Mouse (Mus musculus): Measurements from ENCODE around the gene Taco1. TPM values are rescaled to one million over a fixed set of nuclear protein-coding genes. Genes with fewer than 3 reads are reported as not detected.
"Not testable (repeated sequence)": the region's sequence is repeated elsewhere in the genome, so short reads cannot be mapped to it uniquely, and the experiment has no call there.

The Taco1 gene
- polyA plus RNA-seq, 1 experiment from 2014 or later: 10.3 TPM

DNA sequence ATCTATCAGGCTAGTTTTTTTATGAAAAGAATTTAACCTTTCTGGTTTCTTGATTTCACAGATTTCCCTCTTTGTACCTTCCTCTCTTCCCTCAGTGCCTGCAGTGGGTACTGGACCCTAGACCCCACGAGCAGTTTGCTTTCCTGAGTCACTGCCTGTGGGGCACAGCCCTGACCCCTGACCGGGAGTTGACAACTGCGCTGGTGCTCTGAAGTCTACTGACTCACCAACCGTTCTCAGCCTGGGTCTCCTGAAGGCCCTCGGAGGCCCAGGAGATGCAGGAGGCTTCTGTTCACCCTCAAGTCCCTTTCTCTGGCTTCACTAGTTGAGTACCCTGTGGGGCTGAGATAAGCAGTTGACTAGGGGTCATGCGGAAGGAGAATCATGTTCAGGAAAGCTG is 10.5 kb upstream of the Taco1 start:
- H3K9ac ChIP-seq (ENCODE audit: low read length): no peak overlapping the region
- WGBS: 89% methylated on average over 6 of the region's 6 CpGs
- H3K27me3 ChIP-seq (replicated peaks; ENCODE audit: control insufficient read depth, insufficient read depth, low read length): no peaks in the 10 kb centered on the region
- DNase-seq (ENCODE audit: low spot score) (no peak), ATAC-seq (replicated peaks; ENCODE audit: low FRiP score, low TSS enrichment, low read depth) (no peak)
- H3K9me3 ChIP-seq (ENCODE audit: control insufficient read depth, low read length): no peaks in the 10 kb centered on the region
- no peak overlapping the region for H3K4me2 ChIP-seq (ENCODE audit: low read length)
- H3K4me1 ChIP-seq (replicated peaks; ENCODE audit: control insufficient read depth, insufficient read depth, low read length): no peaks in the 10 kb centered on the region
- H3K36me3 ChIP-seq (ENCODE audit: control insufficient read depth, insufficient read depth, low read length): peaks cover 96% of the 10 kb centered on the region
- no peak overlapping the region for H3K4me3 ChIP-seq (ENCODE audit: low read depth, low read length)
- H3K27ac ChIP-seq (ENCODE audit: low read depth): no peak overlapping the region

GRCm38 (mm10) chr11:106056819-106057491 is 8.9 kb upstream of the Taco1 start:
- no peak for ATAC-seq (replicated peaks; ENCODE audit: low FRiP score, low TSS enrichment, low read depth)
- H3K4me3 ChIP-seq (ENCODE audit: low read depth, low read length): no peak overlapping the region
- H3K4me2 ChIP-seq (ENCODE audit: low read length): no peak overlapping the region
- no peaks in the 10 kb centered on the region for H3K4me1 ChIP-seq (replicated peaks; ENCODE audit: control insufficient read depth, insufficient read depth, low read length)
- 95% methylated on average over 8 of the region's 8 CpGs for WGBS
- H3K9me3 ChIP-seq (ENCODE audit: control insufficient read depth, low read length): no peaks in the 10 kb centered on the region
- H3K9ac ChIP-seq (ENCODE audit: low read length): no peak overlapping the region
- no peak overlapping the region for H3K27ac ChIP-seq (ENCODE audit: low read depth)
- no peaks in the 10 kb centered on the region for H3K27me3 ChIP-seq (replicated peaks; ENCODE audit: control insufficient read depth, insufficient read depth, low read length)
- no peak for DNase-seq (ENCODE audit: low spot score)
- H3K36me3 ChIP-seq (ENCODE audit: control insufficient read depth, insufficient read depth, low read length): peaks cover 80% of the 10 kb centered on the region

DNA sequence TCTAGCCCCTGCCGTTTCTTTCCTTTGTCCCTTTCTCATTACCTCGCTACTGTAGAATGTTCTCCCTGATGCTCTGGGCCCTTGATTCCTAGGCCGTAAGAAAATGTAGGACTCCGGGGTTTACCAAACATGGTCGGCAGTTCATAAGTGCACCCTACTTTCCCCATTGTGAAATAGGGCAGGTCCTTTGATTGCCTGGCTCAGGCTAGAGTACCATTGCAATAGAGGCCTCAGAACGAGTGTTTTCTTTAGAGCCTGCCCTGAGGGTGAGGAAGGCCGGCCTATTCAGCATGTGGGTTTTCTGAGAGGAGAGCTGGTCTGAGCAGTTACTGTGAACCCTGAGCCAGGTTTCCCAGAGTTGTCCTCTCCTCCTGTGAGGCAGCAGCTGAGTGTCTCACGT is 7.8 kb upstream of the Taco1 start:
- no peak overlapping the region for H3K27ac ChIP-seq (ENCODE audit: low read depth)
- WGBS: 84% methylated on average over 8 of the region's 8 CpGs
- ATAC-seq (replicated peaks; ENCODE audit: low FRiP score, low TSS enrichment, low read depth): no peak
- H3K36me3 ChIP-seq (ENCODE audit: control insufficient read depth, insufficient read depth, low read length): peaks cover 69% of the 10 kb centered on the region
- no peak overlapping the region for H3K9ac ChIP-seq (ENCODE audit: low read length)
- DNase-seq (ENCODE audit: low spot score): no peak
- H3K27me3 ChIP-seq (replicated peaks; ENCODE audit: control insufficient read depth, insufficient read depth, low read length): no peaks in the 10 kb centered on the region
- no peak overlapping the region for H3K4me2 ChIP-seq (ENCODE audit: low read length)
- H3K9me3 ChIP-seq (ENCODE audit: control insufficient read depth, low read length): no peaks in the 10 kb centered on the region
- H3K4me3 ChIP-seq (ENCODE audit: low read depth, low read length): no peak overlapping the region
- H3K4me1 ChIP-seq (replicated peaks; ENCODE audit: control insufficient read depth, insufficient read depth, low read length): no peaks in the 10 kb centered on the region

- H3K9ac ChIP-seq (ENCODE audit: low read length): no peak overlapping the region
- no peaks in the 10 kb centered on the region for H3K4me1 ChIP-seq (replicated peaks; ENCODE audit: control insufficient read depth, insufficient read depth, low read length)
- H3K27me3 ChIP-seq (replicated peaks; ENCODE audit: control insufficient read depth, insufficient read depth, low read length): no peaks in the 10 kb centered on the region
- no peak overlapping the region for H3K27ac ChIP-seq (ENCODE audit: low read depth)
- DNase-seq (ENCODE audit: low spot score): no peak
- ATAC-seq (replicated peaks; ENCODE audit: low FRiP score, low TSS enrichment, low read depth): no peak
- no peak overlapping the region for H3K4me3 ChIP-seq (ENCODE audit: low read depth, low read length)
- 92% methylated on average over 1 of the region's 1 CpGs for WGBS
- H3K36me3 ChIP-seq (ENCODE audit: control insufficient read depth, insufficient read depth, low read length): peaks cover 44% of the 10 kb centered on the region
- no peaks in the 10 kb centered on the region for H3K9me3 ChIP-seq (ENCODE audit: control insufficient read depth, low read length)
- no peak overlapping the region for H3K4me2 ChIP-seq (ENCODE audit: low read length)
Observed at GRCm38 (mm10) chr11:106060549-106060948, 5.3 kb upstream of the Taco1 start.

DNA sequence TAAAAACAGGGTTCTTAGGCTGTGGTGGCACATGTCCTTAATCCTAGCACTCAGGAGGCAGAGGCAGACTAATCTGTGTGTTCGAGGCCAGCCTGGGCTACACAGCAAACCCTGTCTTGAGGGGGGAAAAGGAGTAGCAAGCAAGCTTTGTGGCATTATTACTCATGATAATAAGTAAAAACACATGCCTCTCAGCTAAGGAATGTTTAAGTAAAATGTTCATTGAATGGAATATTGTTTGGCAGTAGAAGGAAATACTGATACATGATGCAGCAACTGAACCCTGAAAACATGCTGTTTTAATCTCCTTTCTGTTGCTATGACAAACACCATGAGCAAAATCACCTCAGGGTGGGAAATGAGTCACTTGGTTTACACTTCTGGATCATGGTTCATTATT is 4.5 kb upstream of the Taco1 start:
- Histone ChIP-seq H3K27me3 (replicated peaks; ENCODE audit: control insufficient read depth, insufficient read depth, low read length) (no peaks in the 10 kb centered on the region), H3K36me3 (ENCODE audit: control insufficient read depth, insufficient read depth, low read length) (peaks cover 37% of the 10 kb centered on the region), H3K4me2 (ENCODE audit: low read length) (no peak overlapping the region), H3K4me1 (replicated peaks; ENCODE audit: control insufficient read depth, insufficient read depth, low read length) (no peaks in the 10 kb centered on the region), H3K9ac (ENCODE audit: low read length) (no peak overlapping the region), H3K4me3 (ENCODE audit: low read depth, low read length) (no peak overlapping the region), H3K27ac (ENCODE audit: low read depth) (no peak overlapping the region), H3K9me3 (ENCODE audit: control insufficient read depth, low read length) (no peaks in the 10 kb centered on the region)
- ATAC-seq (replicated peaks; ENCODE audit: low FRiP score, low TSS enrichment, low read depth) (no peak), DNase-seq (ENCODE audit: low spot score) (no peak)
- 97% methylated on average over 1 of the region's 1 CpGs for WGBS

DNA sequence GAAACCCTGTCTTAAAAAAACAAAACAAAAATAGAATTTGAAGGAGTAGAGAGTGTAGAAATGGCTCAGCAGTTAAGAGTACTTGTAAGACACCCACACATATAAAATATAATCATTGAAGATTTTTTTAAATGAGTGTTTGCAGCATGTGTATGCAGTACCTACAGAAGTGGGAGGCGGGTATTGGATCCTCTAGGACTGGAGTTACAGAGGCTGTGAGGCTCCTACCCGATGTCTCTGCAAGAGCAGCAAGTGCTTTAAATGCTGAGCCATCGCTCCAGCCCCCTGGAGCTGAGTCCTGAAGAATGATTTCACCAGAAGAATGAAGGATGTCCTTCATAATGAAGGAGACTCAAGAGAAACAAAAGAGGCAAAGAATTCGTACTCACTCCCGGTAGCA is 2.1 kb upstream of the Taco1 start:
- Histone ChIP-seq H3K27me3 (replicated peaks; ENCODE audit: control insufficient read depth, insufficient read depth, low read length) (no peaks in the 10 kb centered on the region), H3K4me2 (ENCODE audit: low read length) (no peak overlapping the region), H3K27ac (ENCODE audit: low read depth) (no peak overlapping the region), H3K9me3 (ENCODE audit: control insufficient read depth, low read length) (no peaks in the 10 kb centered on the region), H3K36me3 (ENCODE audit: control insufficient read depth, insufficient read depth, low read length) (peaks cover 14% of the 10 kb centered on the region), H3K4me3 (ENCODE audit: low read depth, low read length) (no peak overlapping the region), H3K4me1 (replicated peaks; ENCODE audit: control insufficient read depth, insufficient read depth, low read length) (no peaks in the 10 kb centered on the region; the same call in 1 of the 2 replicates), H3K9ac (ENCODE audit: low read length) (no peak overlapping the region)
- ATAC-seq (replicated peaks; ENCODE audit: low FRiP score, low TSS enrichment, low read depth) (no peak), DNase-seq (ENCODE audit: low spot score) (no peak)
- 84% methylated on average over 5 of the region's 5 CpGs for whole genome bisulfite sequencing

DNA sequence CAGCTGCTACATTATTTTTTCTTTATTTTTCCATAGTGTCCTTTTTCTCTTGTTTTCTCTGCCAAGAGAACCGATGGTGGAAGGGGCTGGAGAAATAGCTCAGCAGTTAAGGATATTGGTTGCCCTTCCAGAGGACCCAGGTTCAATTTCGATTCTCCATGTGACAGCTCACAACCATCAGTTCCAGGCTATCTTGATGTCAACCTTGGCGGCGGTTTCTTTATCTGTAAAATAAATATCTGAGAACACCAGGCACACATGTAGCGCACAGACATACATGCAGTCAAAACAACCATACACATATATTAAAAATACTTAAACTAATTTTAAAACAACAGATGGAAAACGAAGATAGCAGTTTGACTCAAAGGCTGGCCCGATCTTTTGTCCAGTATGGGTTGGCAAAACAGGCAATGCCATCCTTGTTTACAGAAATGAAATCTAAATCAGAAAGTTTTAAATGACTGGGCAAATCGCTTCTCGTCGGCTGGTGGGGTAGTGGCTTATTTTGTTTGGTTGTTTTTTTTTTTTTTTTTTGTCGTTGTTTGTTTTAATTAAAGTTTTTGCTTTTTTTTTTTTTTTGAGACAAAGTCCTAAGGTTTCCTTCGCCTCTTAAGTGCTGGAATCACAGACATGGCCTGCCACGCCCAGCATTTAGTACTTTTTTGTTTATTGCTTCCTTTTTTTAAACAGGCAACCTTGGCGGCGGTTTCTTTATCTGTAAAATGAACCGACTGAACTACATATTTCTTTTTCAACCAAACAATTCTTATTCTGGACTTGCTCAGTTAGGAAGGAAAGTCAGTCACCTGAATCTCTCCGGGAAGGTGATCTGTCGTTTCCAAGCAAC is 563 bp upstream of the Taco1 start:
- 0 out of 2 replicates have a peak, but pooled peaks have one; percentile 16 for ATAC-seq (replicated peaks; ENCODE audit: low FRiP score, low TSS enrichment, low read depth)
- DNase-seq (ENCODE audit: low spot score): no peak
- Histone ChIP-seq H3K27ac (ENCODE audit: low read depth) (peak overlapping the region; percentile 85), H3K27me3 (replicated peaks; ENCODE audit: control insufficient read depth, insufficient read depth, low read length) (no peaks in the 10 kb centered on the region), H3K4me1 (replicated peaks; ENCODE audit: control insufficient read depth, insufficient read depth, low read length) (no peaks in the 10 kb centered on the region; the same call in 1 of the 2 replicates), H3K9me3 (ENCODE audit: control insufficient read depth, low read length) (no peaks in the 10 kb centered on the region), H3K4me3 (ENCODE audit: low read depth, low read length) (peak overlapping the region; percentile 76), H3K4me2 (ENCODE audit: low read length) (peak overlapping the region; percentile 98), H3K9ac (ENCODE audit: low read length) (peak overlapping the region; percentile 50), H3K36me3 (ENCODE audit: control insufficient read depth, insufficient read depth, low read length) (no peaks in the 10 kb centered on the region)
- WGBS: 40% methylated on average over 18 of the region's 18 CpGs

- not testable (repeated sequence) for H3K36me3 ChIP-seq (ENCODE audit: control insufficient read depth, insufficient read depth, low read length); H3K9me3 ChIP-seq (ENCODE audit: control insufficient read depth, low read length); ATAC-seq (replicated peaks; ENCODE audit: low FRiP score, low TSS enrichment, low read depth); H3K4me1 ChIP-seq (replicated peaks; ENCODE audit: control insufficient read depth, insufficient read depth, low read length); H3K27me3 ChIP-seq (replicated peaks; ENCODE audit: control insufficient read depth, insufficient read depth, low read length)
- DNase-seq (ENCODE audit: low spot score): peak; percentile 76
- H3K4me2 ChIP-seq (ENCODE audit: low read length): peak overlapping the region; percentile 98
- H3K27ac ChIP-seq (ENCODE audit: low read depth): peak overlapping the region; percentile 85
- peak overlapping the region; percentile 76 for H3K4me3 ChIP-seq (ENCODE audit: low read depth, low read length)
- peak overlapping the region; percentile 83 for H3K9ac ChIP-seq (ENCODE audit: low read length)
- WGBS: 17% methylated on average over 23 of the region's 23 CpGs
Observed at GRCm38 (mm10) chr11:106066616-106067015, 755 bp downstream of the Taco1 start.
